In the genomic region with DNA sequence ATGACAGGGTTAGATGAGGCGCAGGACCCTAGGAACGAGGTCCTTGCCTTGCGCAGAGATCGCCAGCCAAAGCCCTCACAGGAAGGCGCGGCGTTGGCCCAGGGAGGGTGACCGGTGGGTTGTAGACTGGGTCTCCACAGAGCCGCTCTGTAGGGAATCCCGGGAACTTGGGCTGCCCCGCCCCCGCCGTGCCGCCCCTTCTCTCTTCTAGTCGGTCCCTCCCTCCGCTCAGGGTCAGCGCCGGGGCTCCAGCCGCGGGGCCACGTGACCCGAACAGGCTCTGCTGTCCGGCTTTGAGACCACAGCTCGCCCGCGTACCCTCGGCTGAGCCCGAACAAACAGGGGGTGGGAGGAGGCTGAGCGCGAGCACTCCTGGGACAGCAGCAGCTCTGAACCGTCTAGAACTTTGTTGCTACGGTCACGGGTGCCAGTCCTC, we compare ENCODE assay signal across 9 mouse cellular contexts. TPM values are rescaled to one million over a fixed set of nuclear protein-coding genes. Genes with fewer than 3 reads are reported as not detected.
DNase-seq lines count a peak whose midpoint lies in the region; ATAC-seq and TF ChIP-seq lines count a peak whose summit lies in the region.
"Had no signal": no experiment of that assay in that cellular context is flagged by ENCODE, and none has a peak within 500 bp of the region (broad histone marks: within the 10 kb centered on the region; RNA-seq: fewer than 3 reads in every experiment).

A gene (minus strand): TSS at position 149 of the 436 bp plus-strand sequence.

- H3K9ac ChIP-seq in heart, postnatal 0 days (replicated peaks; ENCODE audit: low read depth, low read length) = peak within 1 kb of the TSS; percentile 31; the same call in 1 of the 2 replicates

- H3K4me1 ChIP-seq in heart, postnatal 0 days (ENCODE audit: control insufficient read depth, insufficient read depth) = peaks cover 6% of the 10 kb centered on the region; the same call in 1 of the 2 replicates

- DNase-seq in heart, adult 11 months = peak; percentile 93
- DNase-seq in heart, adult 9 months (ENCODE audit: low spot score in 2 of 2) = no peak
- DNase-seq in heart, postnatal 0 days (ENCODE audit: low spot score) = no peak
- peak; percentile 75 to 81 for DNase-seq in kidney, postnatal 4 days
- peak; percentile 63 for DNase-seq in mesoderm, embryonic 11.5 days (ENCODE audit: low read depth, low spot score)
- DNase-seq in urinary bladder, postnatal 14 days (ENCODE audit: low spot score) = peak; percentile 76
- DNase-seq in c-Kit-positive CD71-positive TER-119-positive erythroid progenitor cells, embryonic 14.5 days (ENCODE audit: low spot score) = no peak
- DNase-seq in layer of hippocampus, adult 18-20 months (ENCODE audit: low spot score in 2 of 2) = no peak

- ATAC-seq in heart, postnatal 0 days (ENCODE audit: insufficient read depth, low read depth) = peak; percentile 31; the same call in 1 of the 2 replicates

- TF ChIP-seq CTCF in heart, postnatal 0 days (IDR thresholded peaks at IDR 0.05; ENCODE audit: low read depth) = no peak

- no peaks in the 10 kb centered on the region for H3K9me3 ChIP-seq in heart, postnatal 0 days (replicated peaks; ENCODE audit: control insufficient read depth, low read length)

- H3K36me3 ChIP-seq in heart, postnatal 0 days (replicated peaks; ENCODE audit: control insufficient read depth, insufficient read depth, low read length) = no peaks in the 10 kb centered on the region

- WGBS in heart, postnatal 0 days = 1% methylated on average over 33 of the region's 33 CpGs

- H3K27me3 ChIP-seq in heart, postnatal 0 days (ENCODE audit: control insufficient read depth, insufficient read depth, low read length) = peaks cover 47% of the 10 kb centered on the region

- H3K27ac ChIP-seq in heart, postnatal 0 days (ENCODE audit: low read depth) = no peak within 1 kb of the TSS

- TF ChIP-seq EP300 in heart, postnatal 0 days (IDR thresholded peaks at IDR 0.05; ENCODE audit: low read depth) = no peak

- H3K4me3 ChIP-seq in heart, postnatal 0 days (ENCODE audit: low read depth, low read length) = peak within 1 kb of the TSS; percentile 49

- H3K4me2 ChIP-seq in heart, postnatal 0 days (ENCODE audit: low read depth, low read length) = peak within 1 kb of the TSS; percentile 69

RNA-seq across cellular contexts. Expression of the gene that starts here (rescaled TPM):
- total RNA-seq in heart, postnatal 0 days (2014; rRNA removed; ENCODE audit: low replicate concordance) = 2.7 and 5.7 TPM in 2 replicates
- polyA plus RNA-seq in heart, postnatal 0 days (2015; fragmentation: Nextera tagmentation; extraction: Ambion mirVana) = 1.2 and 1.8 TPM in 2 replicates
- not detected for total RNA-seq in layer of hippocampus, adult 18-20 months (2021)
- polyA plus RNA-seq: C2C12 had no signal

Comparison
In these comparisons a context has a peak if more than half of its experiments do, and no peak if none do; other contexts are left out.
1. DNase-seq: peak in heart, adult 11 months (single experiment), kidney, postnatal 4 days (2 of 2), mesoderm, embryonic 11.5 days (single experiment) and urinary bladder, postnatal 14 days (single experiment); none in heart, adult 9 months (0 of 2), heart, postnatal 0 days (single experiment), c-Kit-positive CD71-positive TER-119-positive erythroid progenitor cells, embryonic 14.5 days (single experiment) and layer of hippocampus, adult 18-20 months (0 of 2).